Mouse (Mus musculus) 3T3-L1 (cell line): ENCODE data around the gene Eif4e1b.

ENCODE experiments used
- DNase-seq: peaks from one replicate; pipeline ENCODE4 v3.0.0-alpha.2; 2015; ENCODE audit warnings: low read depth, low spot score

Gene Eif4e1b

DNA sequence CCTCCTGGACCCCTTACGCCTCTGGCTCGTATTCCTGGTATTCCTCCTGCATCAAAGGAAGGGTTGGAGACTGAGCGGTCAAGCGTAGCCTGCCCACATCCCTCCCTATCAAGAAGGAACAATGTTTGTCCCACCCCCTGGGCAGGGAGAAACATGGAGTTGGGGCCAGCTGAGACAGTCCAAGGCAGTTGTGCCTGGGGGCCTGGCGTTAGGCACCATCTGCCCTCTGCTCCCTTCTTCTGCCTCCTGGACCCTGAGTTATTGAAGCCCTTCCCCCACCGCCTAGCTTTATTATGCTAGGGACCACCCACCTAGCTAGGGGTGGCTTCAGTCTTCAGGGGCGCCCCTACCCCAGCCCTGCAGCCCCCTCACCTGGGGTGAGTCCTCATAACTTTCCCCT is 24.3 kb upstream of the Eif4e1b start:
- no peak for DNase-seq

DNA sequence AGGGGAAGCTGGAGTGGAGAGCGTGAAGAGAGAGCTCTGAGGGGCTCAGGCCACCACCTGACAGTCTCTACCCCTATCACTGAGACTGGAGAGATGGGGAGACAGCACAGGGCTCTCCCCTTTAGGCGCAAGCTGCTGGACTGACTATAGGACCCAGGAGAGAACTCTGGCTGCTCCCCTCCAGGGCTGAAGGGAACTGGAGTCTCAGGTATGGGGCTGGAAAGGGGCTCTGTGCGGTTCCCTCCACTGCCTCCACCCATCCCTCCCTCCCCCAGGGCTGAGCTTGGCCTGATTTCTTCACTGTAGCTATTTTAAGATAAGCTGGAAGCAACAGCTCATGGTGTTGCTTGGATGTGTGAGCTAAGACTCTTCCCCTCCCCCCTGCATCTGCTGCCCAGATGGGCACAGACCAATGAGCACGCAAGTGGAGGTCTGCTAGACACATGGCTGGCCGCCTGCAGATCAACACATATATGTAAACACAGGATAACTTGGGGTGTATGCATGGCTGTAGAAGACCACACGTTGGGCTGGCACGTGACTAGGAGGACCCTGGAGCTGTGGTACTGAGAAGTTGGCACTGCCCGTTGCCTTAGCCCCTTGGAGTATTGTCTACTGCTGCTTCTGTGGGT is 23.5 kb upstream of the Eif4e1b start:
- peak; percentile 40 for DNase-seq

DNA sequence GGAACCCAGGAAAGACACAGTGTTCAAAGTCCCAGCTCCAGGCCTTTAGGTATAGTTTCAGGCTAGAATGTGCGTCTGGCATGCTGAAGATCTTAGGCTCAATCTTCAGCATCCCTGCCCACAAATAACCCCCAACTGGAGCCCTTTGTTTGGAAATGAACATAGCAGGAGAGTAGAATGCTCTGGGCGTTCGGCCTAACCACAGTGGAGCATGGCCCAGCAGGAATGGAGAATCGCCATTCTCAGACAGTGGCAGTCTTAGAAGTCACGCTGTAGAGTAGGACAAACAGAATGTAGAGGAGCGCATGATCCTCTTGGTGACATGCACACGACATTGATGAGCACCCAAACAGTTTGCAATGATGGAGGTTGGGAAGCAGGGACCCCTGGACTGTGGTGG is 22.9 kb upstream of the Eif4e1b start:
- no peak for DNase-seq

DNA sequence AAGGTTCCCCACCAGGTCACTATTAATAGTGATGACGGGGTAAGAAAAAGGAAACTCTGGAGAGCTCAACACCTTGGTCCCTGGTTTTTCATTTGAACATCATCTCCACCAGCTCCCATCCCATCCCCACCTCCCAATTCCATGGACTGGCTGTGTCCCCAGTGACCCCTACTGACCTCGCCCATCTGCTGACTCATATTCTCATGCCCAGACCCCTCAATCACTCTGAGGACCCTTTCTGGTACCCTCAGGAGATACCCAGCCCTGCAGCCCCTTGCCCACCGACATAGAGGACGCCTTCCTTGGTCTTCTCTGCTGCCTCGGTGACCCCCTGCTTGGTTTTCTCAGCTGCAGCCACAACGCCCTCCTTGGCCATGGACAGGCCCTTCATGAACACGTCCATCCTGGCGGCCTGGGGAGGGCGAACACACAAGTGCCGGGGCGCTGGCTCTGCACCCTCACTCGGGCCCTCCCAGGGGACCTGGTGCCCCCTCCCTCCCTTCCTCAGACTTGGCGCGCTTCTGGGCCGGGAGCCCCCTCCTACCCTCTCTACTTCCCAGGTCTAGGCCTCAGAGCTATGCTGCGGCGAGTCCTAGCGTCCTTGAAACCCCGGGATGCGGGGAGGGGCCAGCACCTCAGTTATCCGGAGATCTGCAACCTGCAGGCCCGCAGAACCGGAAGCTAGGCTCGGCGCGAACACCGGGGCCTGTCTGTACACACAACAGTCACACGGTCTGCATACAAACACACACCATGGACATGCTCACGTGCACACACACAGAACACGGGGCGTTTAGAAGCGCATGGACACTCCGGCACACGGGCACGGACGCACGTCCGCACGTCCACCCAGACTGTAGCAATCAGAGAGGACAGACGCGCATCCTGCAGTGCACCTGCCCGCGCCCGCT is 18.3 kb upstream of the Eif4e1b start:
- no peak for DNase-seq

DNA sequence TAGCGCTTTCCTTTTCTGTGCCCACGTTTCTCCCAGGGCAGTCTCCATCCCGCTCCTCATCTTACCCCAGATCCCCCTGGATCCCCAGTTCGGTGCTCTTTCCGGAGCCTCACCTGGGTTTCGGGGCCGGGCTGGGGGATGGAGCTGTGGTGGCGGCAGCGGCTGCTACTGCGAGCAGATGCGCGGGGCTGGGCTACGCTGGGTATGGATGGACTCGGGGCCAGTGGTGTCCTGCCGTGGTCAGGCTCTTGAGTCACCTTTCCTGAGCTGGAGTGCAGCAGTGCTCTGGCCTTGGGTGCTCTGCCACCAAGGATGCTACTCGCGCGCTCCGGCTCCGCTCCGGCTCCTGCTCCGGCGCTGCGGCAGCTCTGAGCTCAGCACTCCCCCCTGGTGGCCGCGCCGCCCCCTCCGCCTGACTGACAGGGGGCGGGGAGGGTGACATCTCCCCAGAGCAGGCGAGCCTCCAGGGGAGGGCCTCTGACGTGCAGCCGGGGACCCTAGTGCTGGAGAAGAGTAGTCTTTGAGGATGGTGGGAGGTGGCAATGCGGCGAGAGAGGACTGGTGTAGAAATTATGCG is 17.5 kb upstream of the Eif4e1b start, which contains the start of gene Sncb:
TSS of gene Sncb (minus strand) at position 404 of the 577 bp plus-strand sequence.
- no peak for DNase-seq

DNA sequence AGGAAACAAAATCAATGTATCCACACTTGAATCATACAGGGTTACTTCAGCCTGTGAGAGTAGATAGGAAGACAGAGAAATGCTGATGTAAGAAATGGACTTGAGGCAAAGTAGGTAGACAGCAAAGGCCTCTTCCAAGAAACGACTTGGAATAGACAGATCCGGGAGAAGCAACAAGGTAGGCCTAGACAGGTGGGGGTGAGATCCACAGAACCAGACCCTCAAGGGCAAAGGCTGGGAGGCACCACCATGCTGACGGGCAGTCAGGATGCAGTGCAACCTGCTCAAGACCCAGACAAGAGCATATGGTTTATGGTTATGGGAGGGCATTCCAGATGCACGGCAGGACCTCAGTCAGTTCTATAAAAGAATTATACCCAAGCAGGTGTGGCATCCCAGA is 16.8 kb upstream of the Eif4e1b start:
- DNase-seq, result no peak

DNA sequence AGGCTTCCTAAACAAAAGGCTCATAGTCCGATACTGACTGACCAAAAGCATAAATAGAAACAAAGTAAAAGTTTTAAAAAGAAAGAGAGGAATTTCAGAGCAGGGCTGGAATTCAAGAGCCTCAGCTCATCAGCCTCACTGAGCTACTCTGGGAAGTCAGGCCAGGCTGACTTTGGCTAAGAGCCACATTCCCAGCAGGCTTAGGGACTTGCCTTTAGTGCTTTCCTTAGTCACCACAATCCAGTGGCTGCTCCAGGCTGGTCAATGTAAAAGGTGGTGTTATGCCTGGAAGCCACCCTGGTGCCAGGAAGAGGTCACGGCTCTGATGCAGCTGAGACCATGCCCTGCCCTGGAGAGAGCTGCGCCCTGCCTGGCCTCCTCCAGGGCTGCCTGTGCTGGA is 3.2 kb upstream of the Eif4e1b start:
- DNase-seq, result peak; percentile 73

DNA sequence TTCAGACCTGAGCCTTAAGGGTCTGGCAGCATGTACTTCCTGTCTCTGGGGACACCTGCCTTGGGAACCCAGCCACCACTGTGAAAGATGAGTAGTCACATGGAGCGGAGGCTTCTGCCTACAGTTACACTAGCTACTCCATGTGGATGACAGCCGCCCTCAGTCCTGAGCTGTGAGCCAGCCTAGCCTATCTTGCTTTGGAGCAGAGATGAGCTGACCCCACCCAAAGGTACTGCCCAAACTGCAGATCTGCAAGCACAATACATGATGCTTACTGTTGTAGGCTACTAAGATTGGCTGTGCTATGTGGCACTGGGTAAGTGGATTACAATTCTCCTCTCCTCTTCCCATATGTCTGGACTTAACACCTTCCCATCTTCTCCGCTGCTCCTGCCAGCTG is 2.7 kb upstream of the Eif4e1b start:
- no peak for DNase-seq

DNA sequence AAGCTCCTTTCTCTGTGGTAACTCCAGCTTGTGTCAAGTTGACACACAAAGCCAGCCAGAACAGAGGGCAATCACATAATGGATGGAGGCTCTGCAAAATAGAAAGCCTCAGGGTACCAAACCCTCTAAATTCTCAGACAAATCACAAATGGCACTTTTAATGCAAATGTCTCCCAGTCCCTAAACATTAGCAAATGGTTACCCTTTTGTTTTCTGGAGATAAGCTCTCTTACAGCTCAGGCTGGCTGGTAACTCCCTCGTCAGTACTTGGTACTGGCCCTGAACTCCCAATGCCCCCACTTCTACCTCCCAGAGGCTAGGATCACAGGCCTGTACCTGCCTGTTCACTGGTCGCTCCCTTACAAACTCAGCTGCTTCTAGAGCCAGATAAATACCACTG is 563 bp upstream of the Eif4e1b start:
- no peak for DNase-seq

DNA sequence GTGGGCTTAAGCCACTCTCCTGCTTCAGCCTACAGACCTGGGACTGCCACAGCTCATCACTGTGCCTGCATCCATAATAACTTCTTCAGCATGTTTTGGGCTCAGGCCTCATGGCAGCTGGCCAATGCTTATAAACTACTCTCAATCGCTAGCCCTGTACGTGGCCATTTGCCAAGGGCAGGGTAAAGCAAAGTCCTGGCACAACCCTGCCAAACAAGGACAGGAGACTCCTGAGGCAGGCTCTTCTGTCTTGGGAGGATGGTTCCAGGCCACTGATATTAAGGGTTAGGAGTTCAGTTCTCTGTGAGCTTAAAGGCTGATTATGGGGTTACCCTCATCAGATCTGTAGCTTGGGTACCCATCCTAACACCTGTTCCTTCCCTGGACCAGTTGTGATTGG is 3.8 kb downstream of the Eif4e1b start:
- peak; percentile 19 for DNase-seq

DNA sequence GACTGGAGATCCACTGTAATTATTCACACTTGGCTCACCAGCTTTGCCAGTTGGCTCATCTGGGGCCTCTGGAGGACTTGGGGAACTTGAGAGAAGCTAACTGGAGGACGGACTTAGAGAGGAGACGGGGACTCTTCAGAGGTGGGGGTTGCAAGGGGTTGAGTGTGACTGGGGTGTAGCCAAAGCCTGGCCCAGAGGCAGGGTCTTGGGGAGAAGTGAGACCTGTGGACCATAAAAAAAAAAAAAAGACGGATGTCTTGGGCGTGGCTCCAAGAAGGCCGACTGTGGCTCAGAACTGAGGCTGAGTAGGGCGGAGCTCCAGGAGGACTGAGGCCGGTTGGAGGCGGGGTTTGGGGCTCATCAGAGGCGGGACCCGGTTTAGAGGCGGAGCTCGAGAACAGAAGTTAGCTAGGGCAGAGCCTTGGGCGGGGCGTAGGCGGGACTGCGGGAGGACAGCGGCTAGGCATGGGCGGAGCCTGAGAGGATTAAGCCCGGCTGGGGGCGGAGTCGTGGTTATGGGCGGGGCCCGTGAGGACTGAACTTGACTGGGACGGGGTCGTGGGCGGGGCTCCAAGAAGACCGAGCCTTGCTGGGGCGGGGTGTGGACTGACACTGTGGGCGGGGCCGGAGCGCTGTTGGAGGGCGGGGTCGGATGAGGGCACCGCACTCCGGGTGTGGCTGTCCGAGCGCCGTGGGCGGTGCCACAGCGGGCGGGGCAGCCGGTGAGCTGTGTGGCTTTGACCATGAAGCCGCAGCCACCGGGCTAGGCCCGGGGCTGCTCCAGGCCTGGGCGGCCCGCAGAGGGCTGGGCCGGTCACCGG is 5.2 kb downstream of the Eif4e1b start, which contains the start of gene Tspan17:
TSS of gene Tspan17 (plus strand) at position 638 of the 821 bp plus-strand sequence.
- peak; percentile 99 for DNase-seq

DNA sequence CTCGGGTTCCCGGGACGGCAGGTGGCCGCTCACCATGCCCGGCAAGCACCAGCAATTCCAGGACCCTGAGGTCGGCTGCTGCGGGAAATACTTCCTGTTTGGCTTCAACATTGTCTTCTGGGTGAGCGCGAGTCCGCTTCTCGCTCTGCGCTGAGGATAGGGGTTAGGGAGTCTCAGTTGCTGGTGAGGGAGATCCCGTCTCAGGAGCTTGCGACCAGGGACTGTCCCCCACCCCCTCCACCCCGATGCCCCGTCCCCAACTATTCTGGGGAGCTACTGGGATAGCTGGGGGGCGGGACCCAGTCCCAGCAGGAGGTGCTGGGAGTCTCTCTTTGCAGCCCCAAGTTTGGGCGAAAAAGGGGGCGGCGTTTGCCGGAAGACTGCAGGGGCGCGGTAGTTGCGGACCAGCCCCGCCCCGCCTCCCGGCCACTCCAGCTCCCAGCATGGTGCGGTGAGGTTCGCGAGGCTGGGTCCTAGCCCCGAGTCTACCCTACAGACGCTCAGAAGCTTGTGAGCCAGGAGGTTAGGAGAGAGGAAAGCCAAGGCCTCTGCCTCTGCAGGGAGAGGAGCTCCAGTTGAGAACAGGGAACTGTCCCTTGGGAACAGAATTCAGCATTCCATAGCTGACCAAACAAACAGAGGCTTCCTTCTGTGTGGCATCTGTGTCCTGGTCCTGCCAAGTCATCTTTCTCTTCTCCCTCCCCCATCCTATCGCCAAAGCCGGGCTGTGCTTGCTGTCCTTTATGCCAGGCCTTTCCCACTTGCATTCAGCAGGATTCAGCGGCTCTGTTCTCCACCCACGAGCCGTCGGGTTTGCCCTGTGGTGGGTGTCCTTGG is 6.0 kb downstream of the Eif4e1b start:
- peak; percentile 85 for DNase-seq

DNA sequence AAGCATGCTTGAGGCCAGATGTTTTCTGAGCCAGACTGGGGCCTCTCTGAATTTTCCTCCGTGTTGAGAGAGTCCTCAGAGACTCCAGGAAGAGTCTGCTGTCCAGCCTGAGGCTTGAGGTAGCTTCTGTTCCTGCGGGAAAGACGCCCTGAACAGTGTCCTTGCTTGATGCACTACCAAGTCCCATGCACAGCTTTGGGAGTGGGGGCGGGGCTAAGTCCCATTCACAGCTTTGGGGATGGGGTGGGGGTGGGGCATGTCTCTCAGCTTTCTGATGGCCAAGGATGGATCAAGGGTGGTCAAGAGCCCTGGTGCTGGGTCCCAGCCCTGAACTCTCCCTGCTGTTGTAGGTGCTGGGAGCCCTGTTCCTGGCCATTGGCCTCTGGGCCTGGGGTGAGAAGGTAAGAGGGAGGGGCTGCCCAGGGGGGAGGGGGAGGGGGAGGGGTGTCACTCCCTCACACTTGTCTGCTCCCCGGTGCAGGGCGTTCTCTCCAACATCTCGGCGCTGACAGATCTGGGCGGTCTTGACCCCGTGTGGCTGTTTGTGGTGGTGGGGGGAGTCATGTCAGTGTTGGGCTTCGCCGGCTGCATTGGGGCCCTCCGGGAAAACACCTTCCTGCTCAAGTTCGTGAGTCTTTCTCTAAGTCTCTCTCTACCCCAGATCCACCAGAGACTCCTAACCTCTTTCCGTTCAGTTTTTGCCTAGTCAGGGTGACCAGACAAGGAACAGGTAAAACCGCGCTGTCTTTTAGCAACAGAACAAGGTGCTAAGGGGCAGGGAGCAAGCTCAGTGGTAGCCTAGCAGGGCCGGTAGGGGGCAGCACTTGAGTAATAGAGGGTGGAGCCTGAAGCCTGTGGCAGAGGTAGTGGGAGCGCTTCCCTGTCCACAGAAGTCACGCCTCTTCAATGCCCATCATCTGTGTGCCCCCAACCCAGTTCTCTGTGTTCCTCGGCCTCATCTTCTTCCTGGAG is 8.7 kb downstream of the Eif4e1b start:
- no peak for DNase-seq

DNA sequence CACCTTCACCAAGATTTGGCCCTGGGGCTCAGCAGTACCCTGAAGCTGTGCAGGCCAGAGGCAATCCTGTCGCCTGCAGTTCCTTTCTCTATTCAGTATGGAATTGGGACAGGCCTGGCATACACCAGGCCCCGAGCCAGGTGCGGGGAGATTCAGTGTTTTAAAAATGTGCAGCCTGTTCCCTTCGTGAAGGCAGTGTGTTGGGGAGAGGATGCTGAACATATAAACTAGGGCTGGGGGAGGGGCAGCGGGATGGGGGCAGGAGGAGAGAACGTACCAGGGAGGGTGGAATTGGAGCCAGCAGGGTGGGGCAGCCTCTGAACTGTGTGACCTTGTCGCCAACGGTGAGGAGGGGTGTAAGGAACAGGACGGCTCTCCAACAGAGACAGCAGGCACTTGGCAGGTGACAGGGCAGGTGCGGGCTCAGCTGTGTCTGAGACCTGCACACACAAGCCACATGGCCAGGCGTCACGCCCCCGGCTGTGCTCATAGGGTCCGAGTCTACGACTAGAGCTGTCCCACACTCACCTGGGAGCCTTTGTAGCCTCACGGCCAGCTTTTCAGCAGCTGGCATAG is 10.3 kb downstream of the Eif4e1b start:
- DNase-seq, result no peak

DNA sequence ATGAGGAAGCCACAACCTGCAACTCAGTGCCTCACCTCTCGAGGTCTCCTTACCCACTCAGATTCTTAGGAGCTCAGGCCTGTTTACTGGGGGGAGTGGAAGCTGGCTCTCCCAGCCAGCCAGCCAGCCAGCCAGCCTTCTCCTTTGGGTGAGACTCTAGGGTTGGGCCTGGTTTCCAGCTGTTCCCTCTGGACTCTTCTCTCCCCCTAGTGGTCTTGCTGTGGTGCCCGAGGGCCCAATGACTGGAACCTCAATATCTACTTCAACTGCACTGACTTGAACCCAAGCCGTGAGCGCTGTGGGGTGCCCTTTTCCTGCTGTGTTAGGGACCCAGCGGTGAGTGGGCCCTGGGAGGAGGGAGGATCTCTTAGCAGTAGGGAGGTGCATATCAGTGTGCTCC is 11.0 kb downstream of the Eif4e1b start:
- DNase-seq, result peak; percentile 37

DNA sequence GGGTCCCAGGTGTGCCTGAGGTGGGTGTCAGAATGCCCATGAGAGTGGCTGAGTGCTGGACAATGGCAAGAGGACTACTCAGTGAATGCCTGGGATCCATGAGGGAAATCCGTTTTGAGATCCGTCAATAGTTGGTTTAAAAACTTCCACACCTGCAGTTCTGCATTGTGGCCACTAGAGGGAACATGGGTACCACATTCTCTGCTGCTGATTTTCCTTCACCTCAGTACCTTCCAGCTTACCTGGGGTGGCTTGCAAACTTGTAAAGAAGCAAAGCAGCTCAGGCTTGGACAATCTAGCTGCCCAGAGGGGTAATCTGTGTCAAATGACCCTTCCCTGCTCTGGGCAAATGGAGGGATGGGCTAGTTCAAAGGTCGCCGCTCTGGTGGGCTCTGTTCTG is 13.6 kb downstream of the Eif4e1b start:
- peak; percentile 69 for DNase-seq

DNA sequence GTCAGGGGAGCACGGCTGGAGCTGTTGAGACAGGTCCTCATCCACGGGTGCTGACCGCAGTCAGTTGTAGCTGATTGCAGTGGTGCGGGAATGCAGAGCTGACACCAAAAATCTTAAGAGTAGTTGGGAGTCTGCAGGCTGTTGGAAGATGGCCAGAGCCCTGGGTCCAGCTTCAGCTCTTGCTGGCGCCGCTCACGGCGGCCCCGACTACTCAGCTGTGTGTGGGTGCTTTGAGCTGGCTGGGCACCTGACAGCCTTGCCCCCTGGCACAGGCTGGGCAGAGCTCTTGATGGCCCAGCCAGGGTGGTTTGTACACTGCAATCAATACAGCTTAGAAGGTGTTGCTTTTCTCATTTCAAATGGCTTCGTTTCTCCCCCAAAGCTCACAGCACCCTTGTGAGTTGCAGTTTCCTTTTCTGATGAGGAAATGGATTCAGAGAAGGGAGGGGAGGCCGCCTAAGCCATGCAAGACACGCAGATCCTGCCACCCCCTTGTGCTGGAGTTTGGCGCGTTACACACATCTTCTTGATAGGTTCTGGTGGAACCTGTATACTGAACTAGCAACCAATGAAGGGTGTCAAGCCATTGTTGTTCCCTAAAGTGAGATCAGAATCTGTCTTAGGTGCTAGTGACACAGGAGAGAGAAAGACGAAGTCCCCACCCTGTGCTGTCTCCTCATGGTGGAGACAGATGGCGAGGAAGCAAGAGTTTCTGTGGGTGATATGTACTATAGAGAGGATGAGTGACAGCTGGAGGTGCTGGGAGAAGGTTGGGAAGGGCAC is 14.3 kb downstream of the Eif4e1b start:
- DNase-seq, result no peak

DNA sequence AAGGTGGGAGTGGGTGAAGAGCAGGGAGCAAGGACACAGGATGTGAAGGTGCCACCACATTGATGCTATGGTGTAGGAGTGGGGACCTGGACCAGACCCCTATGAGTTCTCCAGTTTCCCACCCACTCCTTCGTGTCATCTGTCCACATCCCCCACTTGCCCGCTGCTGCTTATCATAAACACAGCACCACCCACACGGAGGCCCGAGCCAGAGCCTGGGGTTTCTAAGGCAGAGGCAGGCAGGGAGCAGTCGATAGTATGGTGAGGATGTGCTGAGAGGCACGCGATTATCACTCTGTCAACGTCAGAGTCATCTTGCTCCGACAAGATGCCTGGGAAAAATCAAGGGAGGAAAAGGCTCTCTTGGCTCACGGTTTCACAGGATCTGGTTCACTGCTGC is 14.9 kb downstream of the Eif4e1b start:
- no peak for DNase-seq
